Mouse (Mus musculus) hindbrain, embryonic 15.5 days (tissue): ENCODE results near the gene Fgfr4. TPM values are rescaled to one million over a fixed set of nuclear protein-coding genes. Genes with fewer than 3 reads are reported as not detected.

ENCODE experiments used
- ATAC-seq: fragments of 200-750 bp; cut with Nextera tagmentation; 2 replicates; pipeline ENCODE4 v1.8.0; 2017; ENCODE audit warnings: low read depth, moderate number of reproducible peaks, moderate TSS enrichment; ENCODE audit not compliant: low FRiP score
- H3K27ac ChIP-seq: fragments of 300-500 bp; sonication (generic); replicated peaks from 2 replicates; pipeline ENCODE4 v1.5.1; 2015; ENCODE audit warnings: mild to moderate bottlenecking, inconsistent platforms
- H3K27me3 ChIP-seq: fragments of 300-500 bp; sonication (generic); 2 replicates; pipeline ENCODE4 v1.6.1; 2015; ENCODE audit warnings: control low read depth, inconsistent platforms
- H3K36me3 ChIP-seq: fragments of 300-500 bp; sonication (generic); 2 replicates; pipeline ENCODE4 v1.6.1; 2015; ENCODE audit warnings: control low read depth, inconsistent platforms
- H3K4me1 ChIP-seq: fragments of 300-500 bp; sonication (generic); replicated peaks from 2 replicates; pipeline ENCODE4 v1.6.1; 2015; ENCODE audit warnings: control low read depth, inconsistent platforms
- H3K4me2 ChIP-seq: fragments of 300-500 bp; sonication (generic); 2 replicates; pipeline ENCODE4 v1.6.1; 2015; ENCODE audit warnings: moderate library complexity, mild to moderate bottlenecking, inconsistent platforms
- H3K4me3 ChIP-seq: fragments of 300-500 bp; sonication (generic); 2 replicates; pipeline ENCODE4 v1.5.1; 2015; ENCODE audit warnings: mild to moderate bottlenecking, inconsistent platforms
- H3K9ac ChIP-seq: fragments of 300-500 bp; sonication (generic); 2 replicates; pipeline ENCODE4 v1.6.1; 2015; ENCODE audit warnings: inconsistent platforms
- H3K9me3 ChIP-seq: fragments of 300-500 bp; sonication (generic); 2 replicates; pipeline ENCODE4 v1.6.1; 2016; ENCODE audit warnings: control low read depth, inconsistent platforms
- WGBS: fragments of 180-500 bp; shearing (Covaris S2); methylation state at CpG from one replicate; pipeline ENCODE4 v1.1.7; 2015; 5-methylcytosine and 5-hydroxymethylcytosine counted together
- polyA plus RNA-seq: library from polyadenylated mRNA; unstranded; fragments of >200 nt; fragmentation: Nextera tagmentation; extraction: Ambion mirVana; gene quantifications from 2 replicates; pipeline ENCODE4 v1.2.1, GENCODE M21; 2015

Gene Fgfr4
- polyA plus RNA-seq, 1 experiment from 2014 or later: 1.6 TPM

DNA sequence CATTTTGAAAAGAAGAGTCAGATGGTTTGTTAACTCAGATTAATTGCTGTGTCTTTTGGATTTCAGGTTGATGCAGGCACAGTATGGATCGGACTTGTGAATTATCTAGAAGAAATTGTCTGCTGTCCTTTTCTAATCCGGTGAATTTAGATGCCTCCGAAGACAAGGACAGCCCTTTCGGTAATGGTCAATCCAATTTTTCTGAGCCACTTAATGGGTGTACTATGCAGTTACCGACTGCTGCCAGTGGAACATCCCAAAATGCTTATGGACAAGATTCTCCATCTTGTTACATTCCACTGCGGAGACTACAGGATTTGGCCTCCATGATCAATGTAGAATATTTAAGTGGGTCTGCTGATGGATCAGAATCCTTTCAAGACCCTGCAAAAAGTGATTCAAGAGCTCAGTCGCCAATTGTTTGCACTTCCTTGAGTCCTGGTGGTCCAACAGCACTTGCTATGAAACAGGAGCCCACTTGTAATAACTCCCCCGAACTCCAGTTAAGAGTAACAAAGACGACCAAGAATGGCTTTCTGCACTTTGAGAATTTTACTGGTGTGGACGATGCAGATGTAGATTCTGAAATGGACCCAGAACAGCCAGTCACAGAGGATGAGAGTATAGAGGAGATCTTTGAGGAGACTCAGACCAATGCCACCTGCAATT is 60.8 kb downstream of the Fgfr4 start:
- peak overlapping the region; percentile 93 for H3K27ac ChIP-seq
- no peak for ATAC-seq

More for the DNA sequence above, 60.8 kb downstream of the Fgfr4 start:
- H3K36me3 ChIP-seq: peaks cover 17% of the 10 kb centered on the region; the same call in 1 of the 2 replicates
- no peaks in the 10 kb centered on the region for H3K9me3 ChIP-seq
- H3K27me3 ChIP-seq: no peaks in the 10 kb centered on the region
- WGBS: 60% methylated on average over 10 of the region's 10 CpGs
- peak overlapping the region; percentile 95 for H3K9ac ChIP-seq
- H3K4me2 ChIP-seq: peak overlapping the region; percentile 90
- H3K4me3 ChIP-seq: peak overlapping the region; percentile 87
- H3K4me1 ChIP-seq: peaks cover 74% of the 10 kb centered on the region

Other genes with a start within 250 kb of the Fgfr4 start
- gene Unc5a, start 203.2 kb upstream of the Fgfr4 start, polyA plus RNA-seq: 13.2 and 16.0 TPM in 2 replicates
- 0.99 and 1.2 TPM in 2 replicates for gene Hk3, start 131.3 kb upstream of the Fgfr4 start, polyA plus RNA-seq
- 19.1 and 20.3 TPM in 2 replicates for gene Uimc1, start 52.3 kb upstream of the Fgfr4 start, polyA plus RNA-seq
- 28.4 and 30.1 TPM in 2 replicates for gene Zfp346, start 47.3 kb upstream of the Fgfr4 start, polyA plus RNA-seq
- gene Gm17617, start 19.1 kb upstream of the Fgfr4 start, polyA plus RNA-seq: not detected in 2 replicates
- 49.1 and 58.4 TPM in 2 replicates for gene Nsd1, start 57.1 kb downstream of the Fgfr4 start, polyA plus RNA-seq
- gene Prelid1, start 167.9 kb downstream of the Fgfr4 start, polyA plus RNA-seq: 338 and 343 TPM in 2 replicates
- gene Rab24, start 169.3 kb downstream of the Fgfr4 start, polyA plus RNA-seq: 103 and 108 TPM in 2 replicates
- gene Mxd3, start 177.2 kb downstream of the Fgfr4 start, polyA plus RNA-seq: 11.3 and 14.4 TPM in 2 replicates
- gene Lman2, start 210.1 kb downstream of the Fgfr4 start, polyA plus RNA-seq: 49.5 and 50.1 TPM in 2 replicates
- 0.29 and 0.41 TPM in 2 replicates for gene Rgs14, start 217.1 kb downstream of the Fgfr4 start, polyA plus RNA-seq
- 0.04 and 0.17 TPM in 2 replicates for gene Slc34a1, start 245.5 kb downstream of the Fgfr4 start, polyA plus RNA-seq